Mouse (Mus musculus) lung, postnatal 0 days (tissue): ENCODE results near the gene Mrfap1.

Experiments used
- CTCF ChIP-seq: IDR thresholded peaks from 2 replicates; pipeline ENCODE4 v1.5.1; 2016; ENCODE audit warnings: antibody characterized with exemption, mild to moderate bottlenecking
- EP300 ChIP-seq: IDR thresholded peaks from 2 replicates; pipeline ENCODE4 v1.6.1; 2016; ENCODE audit warnings: antibody characterized with exemption, mild to moderate bottlenecking, control low read depth

- TF ChIP-seq CTCF (no peak), EP300 (no peak)
Observed at GRCm38 (mm10) chr5:36747071-36747470, 49.5 kb downstream of the Mrfap1 start.
